Mouse (Mus musculus) midbrain, embryonic 16.5 days (tissue): ENCODE measurements around the gene Grik1. TPM values are rescaled to one million over a fixed set of nuclear protein-coding genes. Genes with fewer than 3 reads are reported as not detected.

Experiments used
- polyA plus RNA-seq: library from polyadenylated mRNA; unstranded; fragments of >200 nt; fragmentation: Nextera tagmentation; extraction: Ambion mirVana; gene quantifications from 2 replicates; pipeline ENCODE4 v1.2.1, GENCODE M21; 2015

The Grik1 gene
- polyA plus RNA-seq, 1 experiment from 2014 or later: 37.0 TPM

Other genes with a start within 250 kb of the Grik1 start
- gene Cldn17, start 216.7 kb upstream of the Grik1 start, polyA plus RNA-seq: not detected in 2 replicates